Mouse (Mus musculus) spleen, adult 2 months (tissue): ENCODE measurements around the gene Lpin2.

ENCODE experiments used
- CTCF ChIP-seq: fragments of 200-500 bp; IDR thresholded peaks from 2 replicates; pipeline ENCODE4 v1.5.1; 2011; ENCODE audit warnings: mild to moderate bottlenecking, inconsistent platforms; ENCODE audit not compliant: insufficient read depth, insufficient read length, insufficient replicate concordance; ENCODE audit errors: extremely low read depth
- POLR2A ChIP-seq: fragments of 200-500 bp; IDR thresholded peaks from 2 replicates; pipeline ENCODE4 v1.6.1; 2011; ENCODE audit warnings: low read depth, low read length, inconsistent platforms

DNA sequence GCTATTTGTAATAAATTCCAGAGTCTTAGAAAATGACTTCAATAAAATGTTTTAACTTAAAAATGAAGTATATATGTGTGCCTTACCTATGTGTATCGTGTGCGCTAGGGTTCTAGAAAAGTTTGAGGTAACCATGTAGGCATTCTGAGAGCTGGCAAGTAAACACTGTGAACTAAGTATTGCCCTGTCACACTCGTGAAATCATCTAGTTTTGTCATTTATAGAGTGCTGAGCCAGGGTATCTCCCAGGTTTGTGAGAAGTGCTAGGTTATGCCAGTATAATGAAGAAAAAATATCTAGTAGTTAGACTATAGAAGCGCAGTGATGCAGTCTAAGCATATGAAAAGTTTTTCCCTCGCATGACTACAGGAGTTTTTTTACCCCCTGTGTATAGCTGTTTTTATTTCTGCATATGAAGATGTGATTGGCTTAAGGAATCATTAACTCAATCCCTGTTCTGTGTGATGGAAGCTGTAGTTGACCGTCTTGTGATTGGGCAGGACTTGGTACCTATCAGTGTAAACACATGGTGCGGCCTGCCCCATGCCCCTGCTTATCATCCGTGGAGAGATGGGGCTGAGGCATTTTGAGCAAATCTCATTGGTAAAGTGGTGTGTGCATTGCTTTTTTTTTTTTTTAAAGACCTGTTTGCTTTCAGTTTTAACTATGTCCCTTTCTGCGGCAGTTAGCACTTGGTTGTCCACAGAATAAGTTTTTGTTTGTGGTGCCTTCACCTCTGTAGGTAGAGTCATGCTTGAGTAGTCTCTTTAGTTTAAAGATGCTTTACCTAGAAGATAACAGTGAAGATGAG lies 21.8 kb downstream of the Lpin2 start:
- TF ChIP-seq POLR2A (no peak), CTCF (no peak)
